Mouse (Mus musculus): ENCODE results near the gene Rnf113a1.

GRCm38 (mm10) chrX:37141732-37142131 lies 49.3 kb upstream of the Rnf113a1 start:
- TF ChIP-seq POLR2A (IDR thresholded peaks at IDR 0.05; ENCODE audit: low read depth, low read length) = no peak
- TF ChIP-seq CTCF (IDR thresholded peaks at IDR 0.05; ENCODE audit: extremely low read depth, insufficient read depth, insufficient read length, insufficient replicate concordance) = no peak

Measured in spleen, adult 2 months (tissue).